Mouse (Mus musculus): Measurements from ENCODE around the gene Pygo2. TPM values are rescaled to one million over a fixed set of nuclear protein-coding genes. Genes with fewer than 3 reads are reported as not detected.

Gene Pygo2
- polyA plus RNA-seq, 1 experiment from 2014 or later: 39.8 TPM

DNA sequence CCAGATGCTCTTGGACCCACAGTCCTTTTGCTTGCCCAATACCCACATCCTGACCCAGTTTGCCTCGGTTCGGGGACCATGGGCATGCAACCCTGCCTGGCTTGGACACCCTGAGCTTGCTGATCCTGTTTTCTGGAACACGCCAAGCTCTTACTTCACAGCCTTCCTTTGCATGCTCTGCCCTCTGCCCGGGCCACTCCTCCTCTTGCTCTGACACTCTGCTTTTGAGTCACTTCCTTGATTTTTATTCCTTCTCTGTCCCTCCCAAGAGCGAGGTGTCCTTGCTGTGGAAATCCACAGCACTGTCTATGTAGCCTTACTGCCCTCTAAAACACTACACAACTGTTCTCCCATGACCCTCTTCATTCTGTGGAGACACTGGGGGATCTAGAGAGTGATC is 52.2 kb downstream of the Pygo2 start:
- 91% methylated on average over 5 of the region's 5 CpGs for WGBS
- no peak for ATAC-seq (ENCODE audit: low read depth)
- H3K4me3 ChIP-seq (ENCODE audit: low read depth, low read length): no peak overlapping the region
- no peak overlapping the region for H3K9ac ChIP-seq (replicated peaks; ENCODE audit: low read depth, low read length)
- H3K36me3 ChIP-seq (ENCODE audit: control insufficient read depth, insufficient read depth, low read length): no peaks in the 10 kb centered on the region
- no peaks in the 10 kb centered on the region for H3K9me3 ChIP-seq (ENCODE audit: control insufficient read depth, low read length)
- no peaks in the 10 kb centered on the region for H3K4me1 ChIP-seq (ENCODE audit: control insufficient read depth, insufficient read depth, low read length)
- H3K4me2 ChIP-seq (ENCODE audit: low read depth, low read length): no peak overlapping the region
- H3K27me3 ChIP-seq (ENCODE audit: control insufficient read depth, insufficient read depth, low read length): no peaks in the 10 kb centered on the region
- no peak overlapping the region for H3K27ac ChIP-seq (ENCODE audit: low read depth, low read length)

Other genes with a start within 250 kb of the Pygo2 start
- 38.5 and 41.7 TPM in 2 replicates for gene Fam189b, start 247.1 kb upstream of the Pygo2 start, polyA plus RNA-seq (2014; fragmentation: Nextera tagmentation; extraction: Ambion mirVana)
- 41.5 and 49.7 TPM in 2 replicates for gene Gba, start 227.3 kb upstream of the Pygo2 start, polyA plus RNA-seq (2014; fragmentation: Nextera tagmentation; extraction: Ambion mirVana)
- gene Thbs3, start 215.0 kb upstream of the Pygo2 start, polyA plus RNA-seq (2014; fragmentation: Nextera tagmentation; extraction: Ambion mirVana): 34.7 and 36.6 TPM in 2 replicates
- 147 and 151 TPM in 2 replicates for gene Mtx1, start 203.1 kb upstream of the Pygo2 start, polyA plus RNA-seq (2014; fragmentation: Nextera tagmentation; extraction: Ambion mirVana)
- gene Muc1, start 201.2 kb upstream of the Pygo2 start, polyA plus RNA-seq (2014; fragmentation: Nextera tagmentation; extraction: Ambion mirVana): 0.90 and 1.4 TPM in 2 replicates
- 206 and 240 TPM in 2 replicates for gene Krtcap2, start 184.2 kb upstream of the Pygo2 start, polyA plus RNA-seq (2014; fragmentation: Nextera tagmentation; extraction: Ambion mirVana)
- 61.6 and 70.7 TPM in 2 replicates for gene Trim46, start 183.9 kb upstream of the Pygo2 start, polyA plus RNA-seq (2014; fragmentation: Nextera tagmentation; extraction: Ambion mirVana)
- 69.6 and 84.4 TPM in 2 replicates for gene Dpm3, start 170.9 kb upstream of the Pygo2 start, polyA plus RNA-seq (2014; fragmentation: Nextera tagmentation; extraction: Ambion mirVana)
- gene Slc50a1, start 159.6 kb upstream of the Pygo2 start, polyA plus RNA-seq (2014; fragmentation: Nextera tagmentation; extraction: Ambion mirVana): 36.7 and 39.8 TPM in 2 replicates
- 6.8 and 10.5 TPM in 2 replicates for gene Efna1, start 149.1 kb upstream of the Pygo2 start, polyA plus RNA-seq (2014; fragmentation: Nextera tagmentation; extraction: Ambion mirVana)
- gene Efna3, start 107.2 kb upstream of the Pygo2 start, polyA plus RNA-seq (2014; fragmentation: Nextera tagmentation; extraction: Ambion mirVana): 85.7 and 96.9 TPM in 2 replicates
- 4.3 and 6.1 TPM in 2 replicates for gene Efna4, start 92.2 kb upstream of the Pygo2 start, polyA plus RNA-seq (2014; fragmentation: Nextera tagmentation; extraction: Ambion mirVana)
- gene Adam15, start 80.2 kb upstream of the Pygo2 start, polyA plus RNA-seq (2014; fragmentation: Nextera tagmentation; extraction: Ambion mirVana): 37.6 and 48.3 TPM in 2 replicates
- gene Dcst2, start 68.2 kb upstream of the Pygo2 start, polyA plus RNA-seq (2014; fragmentation: Nextera tagmentation; extraction: Ambion mirVana): 0.19 and 0.25 TPM in 2 replicates
- gene Dcst1, start 65.0 kb upstream of the Pygo2 start, polyA plus RNA-seq (2014; fragmentation: Nextera tagmentation; extraction: Ambion mirVana): 1.1 and 1.4 TPM in 2 replicates
- gene Zbtb7b, start 35.4 kb upstream of the Pygo2 start, polyA plus RNA-seq (2014; fragmentation: Nextera tagmentation; extraction: Ambion mirVana): 0.40 and 0.78 TPM in 2 replicates
- gene Lenep, start 27.4 kb upstream of the Pygo2 start, polyA plus RNA-seq (2014; fragmentation: Nextera tagmentation; extraction: Ambion mirVana): 0.88 and 1.9 TPM in 2 replicates
- gene Flad1, start 18.3 kb upstream of the Pygo2 start, polyA plus RNA-seq (2014; fragmentation: Nextera tagmentation; extraction: Ambion mirVana): 29.5 and 30.8 TPM in 2 replicates
- 72.0 and 85.4 TPM in 2 replicates for gene Cks1b, start 11.8 kb upstream of the Pygo2 start, polyA plus RNA-seq (2014; fragmentation: Nextera tagmentation; extraction: Ambion mirVana)
- 4.1 and 18.9 TPM in 2 replicates for gene Shc1, start 11.8 kb upstream of the Pygo2 start, polyA plus RNA-seq (2014; fragmentation: Nextera tagmentation; extraction: Ambion mirVana)
- 8.2 and 9.6 TPM in 2 replicates for gene Pbxip1, start 6.5 kb downstream of the Pygo2 start, polyA plus RNA-seq (2014; fragmentation: Nextera tagmentation; extraction: Ambion mirVana)
- 115 and 137 TPM in 2 replicates for gene Pmvk, start 24.3 kb downstream of the Pygo2 start, polyA plus RNA-seq (2014; fragmentation: Nextera tagmentation; extraction: Ambion mirVana)
- 6.1 and 9.9 TPM in 2 replicates for gene Kcnn3, start 90.0 kb downstream of the Pygo2 start, polyA plus RNA-seq (2014; fragmentation: Nextera tagmentation; extraction: Ambion mirVana)

All from neural tube, embryonic 14.5 days (tissue).